Mouse (Mus musculus): ENCODE measurements around the gene Bbs5.

- TF ChIP-seq CTCF (IDR thresholded peaks at IDR 0.05; ENCODE audit: low read depth) (no peak), EP300 (optimal IDR thresholded peaks at IDR 0.05) (no peak)
Measured at GRCm38 (mm10) chr2:69629914-69630313, 17.1 kb upstream of the Bbs5 start.
